ENCODE assay signal across 21 mouse cellular contexts in genomic region chr6:6186468-6186867, GRCm38 (mm10). TPM values are rescaled to one million over a fixed set of nuclear protein-coding genes. Genes with fewer than 3 reads are reported as not detected.
DNase-seq lines count a peak whose midpoint lies in the region; ATAC-seq lines count a peak whose summit lies in the region.
"Had no signal": no experiment of that assay in that cellular context is flagged by ENCODE, and none has a peak within 500 bp of the region (broad histone marks: within the 10 kb centered on the region; RNA-seq: fewer than 3 reads in every experiment).

No protein-coding gene starts in this region.

- no peak overlapping the region for H3K9ac ChIP-seq in heart, embryonic 14.5 days (ENCODE audit: low read length)
- no peak overlapping the region for H3K9ac ChIP-seq in hindbrain, embryonic 12.5 days
- H3K9ac ChIP-seq: hindbrain, embryonic 13.5 days; intestine, embryonic 15.5 days; kidney, embryonic 15.5 days; limb, embryonic 12.5 days; liver, embryonic 15.5 days had no signal

- no peak for DNase-seq in heart, postnatal 36 days
- DNase-seq in thymus, postnatal 14 days = no peak
- DNase-seq: adrenal gland, postnatal 36 days; cerebellum, adult 18-20 months; cerebellum, postnatal 36 days; midbrain, embryonic 14.5 days; spleen, adult 18-20 months; thymus, postnatal 4 days had no signal

- peaks cover 20 to 25% of the 10 kb centered on the region in 2 experiments for H3K4me1 ChIP-seq in heart, embryonic 14.5 days (ENCODE audit: control insufficient read depth in 2 of 2, insufficient read depth in 2 of 2, low read length in 2 of 2)
- peaks cover 8% of the 10 kb centered on the region for H3K4me1 ChIP-seq in megakaryocyte, embryonic 14.5 days
- no peaks in the 10 kb centered on the region; the same call in 1 of the 2 replicates for H3K4me1 ChIP-seq in hindbrain, embryonic 12.5 days
- H3K4me1 ChIP-seq: hindbrain, embryonic 13.5 days; intestine, embryonic 15.5 days had no signal

- H3K27me3 ChIP-seq in heart, embryonic 14.5 days (ENCODE audit: control insufficient read depth, insufficient read depth, low read length) = no peaks in the 10 kb centered on the region
- H3K27me3 ChIP-seq in megakaryocyte, embryonic 14.5 days (replicated peaks) = no peaks in the 10 kb centered on the region
- no peaks in the 10 kb centered on the region for H3K27me3 ChIP-seq in hindbrain, embryonic 12.5 days
- H3K27me3 ChIP-seq: hindbrain, embryonic 13.5 days; intestine, embryonic 15.5 days; kidney, embryonic 15.5 days; limb, embryonic 12.5 days; liver, embryonic 15.5 days had no signal

- no peak overlapping the region for H3K4me3 ChIP-seq in heart, embryonic 14.5 days (ENCODE audit: control insufficient read depth in 1 of 2, insufficient read depth in 1 of 2, low read depth in 1 of 2, low read length in 2 of 2)
- H3K4me3 ChIP-seq in megakaryocyte, embryonic 14.5 days (replicated peaks) = peak overlapping the region; percentile 46
- no peak overlapping the region for H3K4me3 ChIP-seq in hindbrain, embryonic 12.5 days
- H3K4me3 ChIP-seq: forebrain, embryonic 10.5 days; hindbrain, embryonic 13.5 days; intestine, embryonic 15.5 days; kidney, embryonic 15.5 days; limb, embryonic 12.5 days; liver, embryonic 15.5 days had no signal

- no peaks in the 10 kb centered on the region for H3K9me3 ChIP-seq in heart, embryonic 14.5 days (ENCODE audit: control insufficient read depth, low read length)
- H3K9me3 ChIP-seq in megakaryocyte, embryonic 14.5 days = no peaks in the 10 kb centered on the region
- H3K9me3 ChIP-seq in hindbrain, embryonic 12.5 days (replicated peaks) = no peaks in the 10 kb centered on the region
- H3K9me3 ChIP-seq: forebrain, embryonic 10.5 days; G1E; hindbrain, embryonic 13.5 days; intestine, embryonic 15.5 days; kidney, embryonic 15.5 days; limb, embryonic 12.5 days; liver, embryonic 15.5 days had no signal

- intact Hi-C loops in heart, postnatal 36 days (cut with DNase I) = no loop called here

- no peak for ATAC-seq in heart, embryonic 14.5 days (ENCODE audit: insufficient number of reproducible peaks, insufficient read depth, low FRiP score, low read depth)
- no peak for ATAC-seq in megakaryocyte, adult 5-6 weeks (ENCODE audit: poor library complexity, severe bottlenecking)
- ATAC-seq in granulocyte monocyte progenitor cell, adult 5-6 weeks (replicated peaks; ENCODE audit: poor library complexity, severe bottlenecking) = 0 out of 2 replicates have a peak, but pooled peaks have one; percentile 14
- no peak for ATAC-seq in hindbrain, embryonic 12.5 days (ENCODE audit: low FRiP score)
- ATAC-seq: lung, postnatal 0 days had no signal

- peak overlapping the region; percentile 25; the same call in 1 of the 2 replicates for H3K4me2 ChIP-seq in heart, embryonic 14.5 days (ENCODE audit: low read length)
- no peak overlapping the region for H3K4me2 ChIP-seq in hindbrain, embryonic 12.5 days (replicated peaks)
- H3K4me2 ChIP-seq: hindbrain, embryonic 13.5 days; intestine, embryonic 15.5 days; kidney, embryonic 15.5 days; limb, embryonic 12.5 days; liver, embryonic 15.5 days had no signal

- WGBS in heart, embryonic 14.5 days = 58% methylated on average over 4 of the region's 4 CpGs
- 89% methylated on average over 4 of the region's 4 CpGs for WGBS in hindbrain, embryonic 12.5 days

- H3K27ac ChIP-seq in heart, embryonic 14.5 days (replicated peaks in 1 of 2; ENCODE audit: control insufficient read depth in 1 of 2, insufficient read depth in 1 of 2, low read depth in 2 of 2, low read length in 2 of 2) = peak overlapping the region; percentile 14 to 64; a peak in 2 of 4 replicates
- H3K27ac ChIP-seq in hindbrain, embryonic 12.5 days = no peak overlapping the region
- H3K27ac ChIP-seq: forebrain, embryonic 10.5 days; hindbrain, embryonic 13.5 days; intestine, embryonic 15.5 days; kidney, embryonic 15.5 days; limb, embryonic 12.5 days had no signal

- H3K36me3 ChIP-seq in heart, embryonic 14.5 days (ENCODE audit: control insufficient read depth, insufficient read depth, low read length) = peaks cover 5% of the 10 kb centered on the region; the same call in 1 of the 2 replicates
- peaks cover 4% of the 10 kb centered on the region for H3K36me3 ChIP-seq in megakaryocyte, embryonic 14.5 days (replicated peaks; ENCODE audit: low read length)
- H3K36me3 ChIP-seq in hindbrain, embryonic 12.5 days = no peaks in the 10 kb centered on the region
- H3K36me3 ChIP-seq: hindbrain, embryonic 13.5 days; intestine, embryonic 15.5 days; kidney, embryonic 15.5 days had no signal

RNA-seq across cellular contexts. Expression of gene Slc25a13, which starts 30.5 kb away (rescaled TPM):
- 56.4 and 68.3 TPM in 2 replicates for polyA plus RNA-seq in heart, embryonic 14.5 days (2014; fragmentation: Nextera tagmentation; extraction: Ambion mirVana)
- total RNA-seq in heart, postnatal 36 days (2021) = 100 to 1,000 TPM; 146 to 153 TPM
- polyA plus RNA-seq in megakaryocyte, embryonic 14.5 days (2012; ENCODE audit: insufficient read depth, low replicate concordance) = 0.17 TPM in 1 of 2 replicates, not detected in the other
- total RNA-seq in megakaryocyte, adult 5-6 weeks (2015) = 16.6 and 17.1 TPM in 2 replicates
- 22.3 and 22.8 TPM in 2 replicates for total RNA-seq in megakaryocyte, adult 5-6 weeks (2017)
- total RNA-seq in granulocyte monocyte progenitor cell, adult 5-6 weeks (2014; fragmentation: Nextera tagmentation) = 25.5 and 25.8 TPM in 2 replicates
- total RNA-seq in granulocyte monocyte progenitor cell, adult 5-6 weeks (2017) = 31.6 and 46.0 TPM in 2 replicates
- 18.9 and 19.1 TPM in 2 replicates for polyA plus RNA-seq in hindbrain, embryonic 12.5 days (2016; fragmentation: Nextera tagmentation; extraction: Ambion mirVana)
